Mouse (Mus musculus) cerebellum, adult 9-11 months (tissue): Measurements from ENCODE around the gene Deaf1.

Experiments used
- DNase-seq: peaks from one replicate; pipeline ENCODE4 v3.0.0; 2022

Gene Deaf1

DNA sequence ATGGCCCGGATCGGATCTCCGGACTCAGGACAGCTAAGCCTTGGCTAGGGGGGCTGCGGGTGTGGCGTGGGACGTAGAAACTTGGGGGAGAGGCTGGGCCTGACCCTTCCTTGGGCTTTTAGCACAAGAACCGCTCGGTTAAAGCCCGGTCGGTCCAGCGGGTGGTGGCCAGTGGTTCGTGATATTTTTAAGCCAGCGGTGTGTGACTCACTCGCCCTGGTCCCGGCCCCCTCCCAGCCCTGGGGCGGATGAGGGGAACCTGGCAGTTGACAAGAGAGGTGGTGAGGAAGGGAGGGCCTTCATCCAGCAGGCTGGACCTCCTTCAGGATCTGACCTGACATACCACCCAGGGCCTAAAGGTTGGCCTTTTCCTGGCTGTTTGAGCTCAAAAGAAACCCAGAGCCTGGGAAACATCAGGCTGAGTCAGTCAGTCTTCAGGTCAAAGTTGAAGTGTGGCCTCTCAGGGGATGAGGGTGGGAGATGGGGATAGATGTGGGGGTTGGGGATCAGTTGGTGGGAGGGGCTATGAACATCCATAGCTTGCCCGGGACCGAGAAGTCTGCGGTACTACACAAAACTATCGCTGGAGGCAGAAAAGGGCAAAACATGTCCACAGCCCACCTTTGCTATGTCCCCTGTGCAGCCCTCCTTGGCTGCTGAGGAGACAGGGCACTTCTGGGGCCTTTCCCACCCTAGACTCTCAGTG is 11.9 kb upstream of the Deaf1 start:
- no peak for DNase-seq

DNA sequence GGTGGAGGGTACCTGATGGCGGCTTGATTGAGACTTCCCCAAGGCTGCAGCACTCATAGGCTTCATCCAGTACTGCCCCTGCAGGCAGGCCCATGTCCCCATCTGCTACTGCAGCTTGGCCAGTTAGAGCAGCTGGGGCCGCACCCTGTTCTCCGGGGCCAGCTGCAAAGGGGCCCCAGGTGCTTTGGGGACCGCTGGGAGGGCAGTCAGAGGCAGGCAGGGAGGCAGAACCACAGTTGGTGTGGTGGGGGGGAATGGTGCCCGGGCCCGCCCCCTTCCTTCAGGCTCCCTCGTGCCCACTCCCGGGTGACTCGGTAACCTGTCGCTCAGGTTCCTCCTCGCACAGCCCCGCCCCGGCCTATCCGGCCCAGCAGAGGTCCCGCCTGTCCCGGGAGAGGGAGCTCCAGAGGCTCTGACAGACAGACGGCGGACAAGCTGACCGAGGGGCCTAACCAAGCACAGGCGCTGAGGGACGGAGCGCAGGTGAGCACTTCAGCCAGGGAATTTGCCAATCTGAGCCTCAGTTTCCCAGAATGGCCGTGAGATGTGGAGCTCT is 11.2 kb upstream of the Deaf1 start, which contains the start of gene Eps8l2:
TSS of gene Eps8l2 (plus strand) at position 305 of the 556 bp plus-strand sequence.
- no peak for DNase-seq

DNA sequence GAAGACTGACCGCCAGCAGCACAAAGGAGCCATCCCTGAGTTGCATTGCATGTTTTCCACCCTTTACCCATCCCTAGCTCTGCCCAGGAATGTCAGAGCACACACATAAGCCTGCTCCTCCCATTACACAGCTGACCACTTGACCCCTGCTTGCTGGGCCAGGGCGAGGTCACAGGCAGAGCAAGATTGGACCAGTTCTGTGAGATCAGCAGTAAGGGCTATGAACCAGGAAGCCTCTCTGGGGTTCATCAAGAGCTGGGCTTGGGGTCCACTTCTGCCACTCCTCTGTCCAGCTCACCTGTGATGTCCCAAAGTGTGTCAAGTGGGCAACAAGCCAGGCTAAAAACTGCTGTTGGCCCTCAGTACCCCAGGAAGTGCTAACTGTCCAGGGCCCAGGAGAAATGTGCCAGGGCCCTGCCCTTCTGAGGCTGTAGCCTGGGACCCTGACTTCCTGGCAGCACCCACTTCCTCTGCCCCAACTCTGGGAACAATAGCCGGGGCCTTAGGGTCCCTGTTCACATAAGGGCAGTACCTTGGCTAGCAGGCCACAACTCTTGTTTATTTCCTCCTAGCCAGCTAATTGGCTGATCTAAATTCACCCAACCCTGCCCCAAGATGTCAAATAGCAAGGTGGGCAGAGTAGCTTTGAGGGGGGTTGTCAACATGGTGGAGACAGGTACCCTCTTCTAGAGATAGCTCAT is 10.4 kb upstream of the Deaf1 start:
- no peak for DNase-seq

DNA sequence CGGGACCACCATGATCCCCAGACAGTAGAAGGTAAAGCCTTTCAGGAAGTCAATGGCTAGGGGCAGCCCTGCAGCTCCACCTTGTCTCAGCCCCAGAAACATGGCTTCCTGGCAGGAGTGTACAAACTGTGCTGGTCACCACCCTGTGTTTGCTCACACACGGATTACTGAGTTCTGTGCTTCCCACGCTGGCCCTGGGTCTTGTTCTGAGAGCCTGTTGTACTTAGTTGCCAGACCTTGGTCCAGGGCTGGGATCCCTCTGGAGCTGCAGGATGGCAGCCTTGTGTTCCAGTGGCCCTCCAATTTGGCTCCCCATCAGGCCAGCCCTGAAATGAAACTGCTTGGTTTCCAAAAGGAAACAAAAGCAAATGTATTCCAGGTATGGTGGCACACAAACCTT is 8.8 kb upstream of the Deaf1 start:
- no peak for DNase-seq

DNA sequence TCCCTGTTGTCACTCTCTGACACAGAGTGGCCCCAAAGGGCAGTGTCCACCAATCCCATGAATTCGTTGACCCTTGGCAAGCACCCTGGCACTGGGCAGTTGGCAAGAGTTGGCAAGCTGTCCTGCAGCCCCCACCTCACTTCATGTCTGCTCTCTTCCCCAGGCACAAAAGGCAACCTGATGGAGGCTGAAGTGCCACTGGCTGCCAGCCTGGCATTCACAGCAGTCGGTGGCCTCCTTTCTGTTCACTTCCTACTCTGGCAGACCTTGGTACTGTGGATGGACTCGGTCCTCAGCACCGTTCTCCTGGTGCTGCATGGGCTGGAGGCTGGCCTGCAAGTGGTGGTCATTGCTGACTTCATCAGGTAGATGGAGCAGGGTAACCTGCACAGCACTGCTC is 8.2 kb upstream of the Deaf1 start:
- DNase-seq = peak; percentile 88

DNA sequence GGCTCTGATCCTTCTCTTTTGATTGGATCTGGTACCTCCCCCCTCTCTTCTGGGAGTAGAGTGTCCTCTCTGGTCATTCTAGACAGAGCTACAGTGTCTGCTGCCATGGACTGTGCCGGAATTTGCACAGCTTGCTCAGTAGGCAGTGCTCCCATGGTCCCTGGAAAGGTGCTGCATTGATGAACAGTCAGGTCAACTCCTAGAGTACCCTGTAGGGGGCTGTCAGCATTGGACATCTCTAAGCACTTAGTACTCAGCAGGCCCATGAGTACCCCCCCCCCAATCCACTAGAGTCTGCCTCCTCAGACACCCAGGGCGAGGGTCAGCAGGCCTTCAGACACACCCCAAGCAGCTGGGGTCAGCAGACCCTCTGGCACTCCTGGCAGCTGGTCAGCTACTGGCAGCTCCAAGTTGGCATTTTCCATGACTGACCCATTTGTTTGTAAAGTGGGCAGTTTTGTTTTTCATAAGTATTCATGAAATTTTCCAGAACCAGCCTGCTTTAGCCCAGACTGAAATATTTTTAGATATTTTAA is 7.6 kb upstream of the Deaf1 start:
- DNase-seq = peak; percentile 68

DNA sequence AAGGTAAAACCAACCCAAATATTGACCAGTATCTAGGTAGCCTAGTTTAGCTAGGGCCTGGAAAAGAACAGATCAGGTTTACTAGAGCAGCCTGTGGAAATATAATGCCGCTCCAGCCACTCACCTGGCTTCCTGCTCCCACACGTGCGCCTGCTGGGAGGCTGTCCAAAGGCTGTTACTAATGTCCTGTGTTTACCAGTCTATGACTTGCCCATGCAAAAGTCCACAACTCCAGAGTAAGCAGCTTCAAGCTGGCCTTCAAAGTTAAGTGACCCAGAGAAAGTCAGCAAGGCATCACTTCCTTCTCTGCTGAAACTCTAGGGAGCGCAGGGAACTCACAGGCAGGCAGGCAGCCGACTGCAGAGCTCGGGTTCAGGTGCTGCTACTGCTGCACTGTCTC is 4.5 kb upstream of the Deaf1 start:
- DNase-seq = no peak

DNA sequence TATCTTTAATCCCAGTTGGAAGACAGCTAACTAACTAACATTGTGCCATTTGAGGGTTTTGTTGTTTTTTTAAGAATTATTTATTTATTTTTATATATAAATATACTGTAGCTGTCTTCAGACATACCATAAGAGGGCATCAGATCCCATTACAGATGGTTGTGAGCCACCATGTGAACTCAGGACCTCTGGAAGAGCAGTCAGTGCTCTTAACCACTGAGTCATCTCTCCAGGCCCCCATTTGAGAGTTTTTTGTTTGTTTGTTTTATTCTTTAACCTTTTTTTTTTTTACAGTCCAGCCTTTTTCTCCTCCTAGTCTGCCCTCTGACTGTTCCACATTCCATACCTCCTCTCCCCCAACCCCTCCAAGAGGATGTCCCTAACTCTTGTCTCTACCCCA is 3.2 kb upstream of the Deaf1 start:
- DNase-seq = no peak

DNA sequence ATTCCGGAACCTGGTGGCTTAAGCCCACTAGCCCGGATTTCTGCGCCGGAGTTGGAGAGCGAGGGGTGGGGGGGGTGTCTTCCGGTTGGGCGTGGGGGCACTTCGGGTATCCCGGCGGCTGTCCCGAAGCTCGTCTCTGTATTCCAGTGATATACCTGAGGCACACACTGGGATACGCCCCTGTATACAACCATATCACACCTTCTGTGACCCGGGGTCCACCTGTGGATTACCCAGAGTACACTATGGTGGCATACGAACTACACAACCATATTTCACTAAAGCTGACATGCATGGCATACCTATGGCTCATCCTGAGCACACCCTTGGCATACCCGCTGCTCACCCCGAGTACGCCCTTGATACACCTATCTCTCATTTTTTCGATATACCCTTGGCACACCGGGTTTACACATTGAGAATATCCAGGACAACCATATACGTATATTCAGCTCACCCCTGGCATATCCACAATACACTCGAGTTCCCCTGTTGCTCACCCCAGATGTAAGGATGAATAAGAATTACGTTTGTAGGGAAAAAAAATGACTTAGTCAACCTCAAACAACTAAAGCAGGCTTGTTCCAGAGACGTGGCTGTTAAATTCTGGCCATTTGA is 992 bp upstream of the Deaf1 start:
- no peak for DNase-seq

DNA sequence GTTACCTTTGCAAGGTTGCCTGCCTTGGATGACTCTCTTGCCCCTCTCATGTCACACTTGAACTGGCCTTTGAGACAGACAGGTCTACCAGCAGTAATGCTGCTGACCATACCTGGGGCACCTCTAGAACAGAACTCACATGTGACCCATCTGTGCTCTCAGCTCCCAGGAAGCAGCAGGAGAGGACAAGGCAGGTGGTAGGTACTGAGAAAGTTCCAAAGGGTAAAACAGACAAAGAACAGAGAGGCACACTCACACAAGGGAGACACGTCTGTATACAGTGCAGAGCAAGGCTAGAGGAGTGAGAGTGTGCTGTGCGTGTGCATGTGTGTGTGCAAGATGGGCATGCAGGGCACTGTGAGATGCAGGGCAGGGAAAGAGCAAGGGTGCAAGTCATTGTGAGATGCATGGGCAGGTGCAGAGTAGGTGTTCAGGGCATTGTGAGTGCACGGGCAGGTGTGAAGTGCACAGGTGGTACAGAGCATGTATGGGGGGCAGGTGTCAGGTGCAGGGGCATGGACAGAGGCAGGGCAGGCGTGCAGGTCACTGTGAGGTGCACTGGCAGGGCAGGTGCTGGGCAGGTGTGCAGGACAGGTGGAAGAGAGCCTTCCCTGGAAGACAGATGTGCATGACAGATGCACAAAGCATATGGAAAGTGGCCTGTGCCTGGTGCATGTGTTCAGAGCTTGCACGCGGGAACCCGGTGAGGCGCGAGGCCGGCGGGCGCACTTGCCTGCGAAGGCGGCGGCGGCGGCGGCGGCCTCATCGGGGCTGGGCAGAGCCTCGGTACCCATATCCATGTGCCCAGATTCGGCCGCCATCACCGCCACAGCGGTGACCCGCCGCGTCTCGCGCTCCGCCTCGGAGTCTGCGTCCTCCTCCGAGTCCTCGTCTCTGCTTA is 694 bp downstream of the Deaf1 start:
- DNase-seq = peak; percentile 74

DNA sequence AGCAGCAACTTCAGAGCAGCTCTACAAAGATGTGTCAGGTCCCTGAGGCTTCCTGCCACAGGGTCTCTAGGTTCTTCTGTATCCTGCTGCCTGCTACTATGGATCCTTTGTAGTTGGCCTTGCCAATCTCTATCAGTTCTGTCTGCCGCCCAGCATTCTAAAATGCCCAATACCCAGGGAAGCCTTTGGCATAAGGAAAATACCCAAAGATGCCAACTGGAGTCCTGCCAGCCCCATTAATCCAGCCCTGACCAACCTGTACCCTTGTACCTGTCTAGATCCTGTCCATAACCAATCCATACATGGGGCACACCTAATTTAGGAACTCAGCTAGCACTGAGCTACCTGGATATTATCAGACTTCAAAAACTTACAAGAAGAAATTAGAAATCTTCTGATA is 2.8 kb downstream of the Deaf1 start:
- peak; percentile 58 for DNase-seq

DNA sequence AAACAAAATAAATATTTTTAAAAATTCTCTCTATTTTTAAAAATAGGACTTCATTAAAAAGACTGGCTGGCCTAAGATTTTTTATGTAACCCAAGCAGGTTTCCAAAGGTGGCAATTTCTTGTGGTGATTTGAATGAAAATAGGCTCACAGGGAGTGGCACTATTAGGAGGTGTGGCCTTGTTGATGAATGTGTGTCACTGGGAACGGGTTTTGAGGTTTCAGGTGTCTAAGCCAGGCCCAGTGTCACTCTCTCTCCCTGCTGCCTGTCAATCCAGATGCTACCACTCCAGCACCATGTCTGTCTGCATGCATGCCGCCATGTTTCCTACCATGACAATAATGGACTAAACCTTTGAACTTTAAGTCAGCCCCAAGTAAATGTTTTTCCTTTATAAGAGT is 8.0 kb downstream of the Deaf1 start:
- DNase-seq = no peak

DNA sequence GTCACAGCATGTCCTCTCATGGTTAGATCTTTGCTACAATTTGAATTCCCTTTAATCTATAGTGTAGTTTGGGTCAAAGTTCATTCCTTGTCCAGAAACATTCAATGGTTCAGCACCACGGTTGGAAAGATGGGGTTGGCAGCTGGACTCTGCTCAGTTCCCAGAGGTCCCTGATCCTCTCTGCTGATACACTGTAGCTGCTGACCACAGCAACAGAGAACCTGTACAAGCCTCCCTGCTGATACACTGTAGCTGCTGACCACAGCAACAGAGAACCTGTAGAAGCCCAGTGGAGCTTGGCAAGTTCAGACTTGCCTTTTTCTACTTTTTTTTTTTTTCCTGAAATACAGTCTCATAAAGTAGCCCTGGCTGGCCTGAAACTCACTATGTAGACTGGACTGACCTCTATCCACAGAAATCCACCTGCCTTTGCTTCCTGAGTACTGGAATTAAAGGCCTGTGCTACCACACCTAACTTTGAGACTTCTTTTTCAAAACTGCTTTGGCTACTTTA is 9.8 kb downstream of the Deaf1 start:
- DNase-seq = no peak

DNA sequence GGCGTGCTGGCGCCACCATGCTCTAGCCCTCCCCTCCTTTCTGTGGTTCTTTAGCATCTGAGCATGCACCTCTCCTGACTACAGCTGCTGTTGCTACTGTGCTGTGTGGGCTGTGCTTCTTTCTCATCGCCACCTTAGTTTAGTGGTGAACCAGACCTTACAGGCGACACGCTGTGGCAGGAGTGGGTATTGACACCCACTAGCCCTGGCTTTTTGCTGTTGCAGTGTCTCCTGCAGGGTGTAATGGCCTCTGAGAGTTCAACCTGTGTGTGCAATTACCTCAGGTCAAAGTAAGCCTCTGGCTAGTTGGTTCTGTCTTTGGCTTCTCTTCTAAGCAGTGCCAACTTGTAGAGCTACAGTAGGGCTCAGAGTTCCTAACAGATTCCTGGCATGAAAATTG is 11.5 kb downstream of the Deaf1 start:
- no peak for DNase-seq

DNA sequence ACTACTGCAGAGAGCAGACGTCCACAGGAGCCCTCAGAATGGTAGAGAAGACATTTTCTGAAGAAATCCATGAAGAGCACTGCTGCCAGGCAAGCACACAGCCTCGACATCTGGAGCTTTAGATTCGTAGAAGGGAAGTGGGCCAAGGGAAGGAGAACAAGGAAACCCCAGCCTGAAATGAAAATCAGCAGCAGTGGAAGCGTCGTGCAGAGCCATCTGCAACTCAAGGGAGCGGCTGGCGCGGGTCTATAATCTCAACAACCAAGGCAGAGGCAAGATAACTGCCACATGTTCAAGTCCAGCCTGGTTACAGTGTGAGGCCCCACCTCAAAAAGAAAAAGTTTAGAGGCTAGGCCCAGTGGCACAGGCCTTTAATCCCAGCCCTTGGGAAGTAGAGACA is 12.4 kb downstream of the Deaf1 start:
- no peak for DNase-seq

DNA sequence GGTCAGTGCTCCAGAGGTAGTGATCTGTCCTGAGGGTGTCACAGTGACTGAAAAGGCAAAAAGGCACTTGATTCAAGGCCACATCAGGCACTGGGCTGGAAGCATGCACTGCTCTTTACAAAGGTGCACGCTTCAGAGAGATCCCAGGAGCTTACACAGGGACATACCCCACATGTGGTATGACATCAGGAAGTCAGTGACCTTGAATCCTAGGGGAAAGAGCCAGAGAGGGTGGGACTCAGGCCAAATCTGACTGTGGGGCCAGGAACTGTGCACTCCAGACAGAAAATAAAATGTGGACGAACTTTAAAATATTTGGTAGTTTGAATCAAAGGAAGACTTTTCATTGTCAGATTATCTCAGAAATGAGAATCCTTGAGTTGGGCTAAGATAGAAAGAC is 13.1 kb downstream of the Deaf1 start:
- no peak for DNase-seq

DNA sequence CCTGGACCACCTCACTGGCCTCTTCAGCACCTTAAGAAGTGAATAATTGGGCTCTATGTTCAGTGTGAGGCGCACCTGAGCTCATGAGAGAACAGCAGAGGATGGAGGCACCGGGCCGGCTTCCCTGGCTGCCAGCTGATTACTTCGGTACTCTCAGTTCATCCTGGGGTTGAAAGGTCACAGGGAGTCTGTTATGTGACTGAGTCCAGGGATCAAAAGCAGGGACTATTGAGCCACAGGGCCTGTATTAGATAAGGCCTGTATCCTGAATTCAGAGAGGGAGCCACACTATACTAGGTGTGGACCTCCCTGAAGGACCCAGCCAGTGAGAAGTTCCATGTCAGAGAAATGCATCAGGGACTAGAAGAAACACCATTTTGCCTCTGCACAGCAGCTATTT is 23.0 kb downstream of the Deaf1 start:
- DNase-seq = no peak

DNA sequence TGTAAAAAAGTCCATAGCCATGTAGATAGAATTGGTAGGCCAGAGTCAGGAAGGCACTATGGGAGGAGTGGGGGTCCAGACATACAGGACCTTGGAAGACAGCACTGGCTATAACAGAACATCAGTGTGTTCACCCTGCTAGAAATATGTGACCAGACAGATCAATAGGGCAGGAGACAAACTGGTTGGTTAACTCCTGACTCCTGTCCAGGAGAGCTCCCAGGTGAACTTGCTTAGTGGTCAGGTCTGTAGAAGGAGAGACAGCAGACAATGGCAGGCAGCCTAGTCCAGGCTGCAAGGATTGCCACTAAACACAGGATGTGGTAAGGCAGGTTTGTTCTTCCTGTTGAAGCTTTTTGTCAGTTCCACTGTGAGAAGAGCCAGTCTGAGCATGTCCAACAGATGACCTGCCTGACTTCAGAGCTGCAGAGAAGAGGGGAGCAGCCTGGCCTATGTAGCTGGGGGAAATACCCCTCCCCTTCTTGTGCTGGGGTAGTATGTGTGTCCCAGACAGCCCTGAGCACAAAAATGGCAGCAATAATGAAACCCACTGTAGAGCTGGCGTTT is 24.7 kb downstream of the Deaf1 start:
- DNase-seq = no peak

DNA sequence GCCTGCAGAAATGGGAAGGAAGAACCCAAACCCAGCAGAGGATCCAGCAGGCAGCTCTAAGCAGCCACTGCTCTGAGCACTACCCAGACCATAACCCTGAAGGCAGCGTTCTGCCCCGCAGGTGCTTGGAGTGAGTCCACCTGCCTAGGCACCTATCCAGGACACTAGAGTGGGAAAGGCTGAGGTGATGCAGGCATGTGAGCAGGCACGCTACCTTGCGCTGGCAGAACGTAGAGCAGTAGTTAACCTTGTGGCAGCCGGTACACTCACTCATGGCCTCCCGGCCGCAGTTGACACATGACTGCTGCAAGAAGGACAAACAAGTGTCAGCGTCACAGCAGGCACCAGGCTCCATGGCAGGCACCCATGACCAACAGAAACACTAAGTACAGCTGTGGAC is 26.1 kb downstream of the Deaf1 start:
- peak; percentile 78 for DNase-seq

DNA sequence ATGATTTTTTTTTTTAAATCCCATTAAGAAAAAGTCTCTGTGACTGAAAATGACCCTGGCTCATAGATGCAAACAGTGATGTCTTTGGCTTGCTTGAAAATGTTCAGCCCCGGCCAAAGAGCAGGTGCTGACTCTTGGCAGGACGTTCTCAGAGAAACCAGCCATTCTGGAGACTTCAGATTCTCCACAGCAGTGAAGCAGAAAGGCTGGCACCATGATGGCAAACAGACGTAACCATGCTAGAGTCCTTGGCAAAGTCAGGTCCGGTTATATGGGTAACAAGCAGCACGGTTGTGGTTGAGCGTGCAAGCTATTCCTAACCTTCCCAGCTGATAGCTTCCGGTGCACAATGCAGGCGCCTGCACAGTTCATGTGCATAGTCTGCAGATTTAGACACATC is 28.3 kb downstream of the Deaf1 start:
- DNase-seq = peak; percentile 91

DNA sequence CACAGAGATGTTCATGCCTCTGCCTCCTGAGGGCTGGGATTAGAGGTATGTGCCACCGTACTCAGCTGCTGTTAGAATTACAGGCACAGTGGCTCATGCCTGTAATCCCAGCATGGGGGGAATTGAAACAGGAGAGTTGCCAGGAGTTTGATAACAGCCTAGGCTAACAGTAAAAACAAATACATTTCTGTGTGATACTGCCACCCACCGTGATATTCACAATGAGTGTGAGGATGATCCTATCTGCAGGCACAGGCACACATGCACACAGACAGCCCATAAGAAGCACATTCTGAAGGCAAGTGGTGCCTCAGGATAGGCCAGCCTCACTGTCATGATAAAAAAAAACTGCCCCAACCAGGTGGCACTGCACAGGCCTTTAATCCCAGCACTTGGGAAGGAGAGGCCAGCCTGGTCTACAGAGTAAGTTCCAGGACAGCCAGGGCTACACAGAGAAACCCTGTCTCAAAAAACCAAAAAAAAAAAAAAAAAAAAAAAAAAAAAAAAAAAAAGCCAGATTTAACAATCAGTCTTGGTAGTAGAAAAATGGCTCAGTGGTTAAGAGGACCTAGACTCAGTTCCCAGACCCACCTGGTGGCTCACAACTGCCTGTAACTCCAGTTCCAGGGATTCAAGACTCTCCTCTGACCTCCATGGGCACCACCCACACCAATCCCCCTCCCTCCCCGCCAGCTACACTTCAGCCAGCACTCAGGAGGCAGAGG is 29.4 kb downstream of the Deaf1 start:
- no peak for DNase-seq
